Mouse (Mus musculus): ENCODE measurements around the gene Kiss1r.
"Not testable (repeated sequence)": the region's sequence is repeated elsewhere in the genome, so short reads cannot be mapped to it uniquely, and the experiment has no call there.

Kiss1r gene

DNA sequence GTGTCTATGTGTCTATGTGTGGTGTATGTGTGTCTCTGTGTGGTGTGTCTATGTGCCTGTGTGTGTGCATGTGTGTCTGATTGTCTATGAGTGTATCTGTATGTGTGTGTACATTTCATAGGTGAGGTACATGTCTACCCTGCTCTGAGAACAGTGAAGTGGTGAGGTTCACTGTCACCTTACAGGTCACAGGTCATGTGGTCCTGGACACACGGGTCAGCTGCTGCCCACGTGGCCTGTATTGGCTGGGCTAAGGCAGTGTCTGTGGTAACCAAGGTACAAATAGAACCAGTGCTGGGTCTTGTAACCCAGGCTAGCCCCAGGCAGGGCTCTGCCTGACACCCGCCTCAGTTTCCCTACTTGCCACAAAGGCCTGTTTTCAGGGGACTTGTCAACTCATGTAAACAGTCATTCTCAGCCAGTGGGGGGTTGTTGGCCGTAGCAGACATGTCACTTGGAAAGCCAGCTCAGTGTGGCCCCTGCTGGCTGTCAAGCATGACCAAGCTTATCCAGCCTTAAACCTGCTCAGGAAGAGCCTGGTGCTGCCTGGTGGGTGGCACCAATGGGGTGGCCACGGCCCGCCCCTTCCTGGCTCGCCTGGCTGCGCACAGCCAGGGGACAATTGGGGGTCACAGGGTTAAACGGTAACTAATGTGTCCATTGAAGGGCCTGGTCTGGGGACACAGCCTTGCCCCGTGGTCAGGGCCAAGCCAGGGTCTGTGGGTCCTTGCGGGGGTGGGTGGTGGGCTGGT, 21.2 kb downstream of the Kiss1r start:
- DNase-seq (ENCODE audit: low read depth, low spot score) = no peak

DNA sequence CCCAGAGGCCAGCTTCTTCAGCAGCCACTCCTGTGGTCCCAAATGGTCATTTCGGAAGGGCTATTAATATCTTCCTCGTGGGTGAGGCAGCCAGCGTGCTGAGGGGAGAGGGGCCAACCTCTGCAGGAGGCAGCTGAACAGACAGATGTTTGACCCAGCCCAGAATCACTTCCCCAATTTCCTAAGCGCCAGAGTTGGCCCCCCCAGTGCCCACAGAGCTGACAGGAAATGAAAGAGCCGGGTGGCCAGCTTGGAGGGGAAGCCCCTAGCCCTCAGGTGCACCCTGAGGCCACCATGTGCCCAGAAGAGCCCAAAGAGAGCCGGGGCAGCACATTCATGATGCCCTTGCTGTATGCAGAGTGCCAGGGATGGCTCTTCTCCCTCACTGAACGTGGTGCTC, 24.0 kb downstream of the Kiss1r start:
- DNase-seq (ENCODE audit: low read depth, low spot score) = no peak

DNA sequence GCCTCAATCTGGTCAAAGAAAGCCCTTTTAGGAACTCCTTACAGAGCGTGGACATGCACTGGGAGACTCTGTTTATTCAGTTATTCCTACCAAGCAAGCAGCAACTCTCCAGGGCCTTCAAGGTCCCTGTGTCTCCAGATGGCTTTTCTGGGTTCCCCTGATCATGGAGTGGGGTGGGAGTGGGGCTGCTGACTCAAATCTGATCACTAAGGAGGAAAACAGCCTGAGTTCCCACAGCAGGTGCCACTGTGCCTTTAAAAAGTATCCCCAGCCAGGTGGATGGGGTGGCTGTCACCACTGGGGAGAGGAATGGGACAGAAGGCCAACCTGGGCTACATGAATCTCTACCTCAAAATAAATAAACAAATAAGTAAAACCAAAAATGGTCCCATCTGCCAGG, 26.2 kb downstream of the Kiss1r start:
- DNase-seq (ENCODE audit: low read depth, low spot score) = no peak

DNA sequence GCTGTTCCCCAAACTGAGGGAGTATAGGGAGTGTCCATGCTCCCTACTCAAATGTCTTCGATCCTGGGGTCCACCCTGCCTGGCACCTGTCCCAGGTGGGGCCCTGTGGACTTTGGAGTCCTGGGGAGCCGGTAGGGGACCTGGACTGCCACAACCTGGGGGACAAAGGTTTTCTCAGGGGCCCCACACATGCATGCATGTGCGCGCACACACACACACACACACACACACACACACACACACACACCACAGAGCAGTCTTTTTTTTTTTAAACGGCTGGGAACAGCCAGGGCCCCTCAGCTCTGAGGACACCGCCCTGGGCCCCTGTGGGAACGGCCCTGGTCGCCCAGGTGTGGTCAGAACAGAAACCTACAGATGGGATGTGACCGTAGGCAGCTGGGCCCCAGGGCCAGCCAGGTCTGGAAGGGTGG, 26.7 kb downstream of the Kiss1r start:
- DNase-seq (ENCODE audit: low read depth, low spot score) = no peak

DNA sequence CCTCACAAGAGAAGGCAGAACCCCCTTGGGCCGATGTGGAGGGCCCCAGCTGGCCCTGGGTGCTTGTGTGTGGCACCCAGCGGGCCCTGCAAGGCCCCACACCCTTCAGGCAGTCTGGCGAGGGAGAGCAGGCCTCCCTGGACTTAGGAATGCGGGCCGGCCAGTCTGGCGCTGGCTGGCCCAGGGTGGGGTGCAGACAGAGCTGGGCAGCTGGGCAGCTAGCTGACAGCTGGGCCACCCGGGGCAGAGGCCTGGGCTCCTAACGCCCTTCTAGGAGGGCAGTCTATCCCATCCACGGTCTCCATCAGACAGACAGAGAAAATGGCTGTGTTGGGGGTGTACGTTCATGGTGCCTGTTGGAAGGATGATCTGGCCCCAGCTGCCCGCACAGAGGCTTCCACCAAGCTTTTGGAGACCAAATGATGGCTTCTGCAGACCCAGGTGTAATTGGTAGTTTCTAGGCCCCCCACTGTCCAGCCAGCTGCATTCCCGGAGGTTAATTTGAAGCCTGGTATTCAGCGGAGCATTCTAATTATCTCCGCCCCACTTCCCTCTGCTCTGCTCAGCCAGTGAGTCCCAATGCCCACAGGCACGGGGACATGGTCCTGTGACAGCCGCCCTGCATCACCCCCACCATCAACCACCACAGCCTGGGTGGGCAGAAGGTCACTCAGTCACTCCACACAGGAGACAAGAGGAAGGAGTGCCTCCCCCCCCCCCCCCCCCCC, 28.9 kb downstream of the Kiss1r start:
- no peak for DNase-seq (ENCODE audit: low read depth, low spot score)

DNA sequence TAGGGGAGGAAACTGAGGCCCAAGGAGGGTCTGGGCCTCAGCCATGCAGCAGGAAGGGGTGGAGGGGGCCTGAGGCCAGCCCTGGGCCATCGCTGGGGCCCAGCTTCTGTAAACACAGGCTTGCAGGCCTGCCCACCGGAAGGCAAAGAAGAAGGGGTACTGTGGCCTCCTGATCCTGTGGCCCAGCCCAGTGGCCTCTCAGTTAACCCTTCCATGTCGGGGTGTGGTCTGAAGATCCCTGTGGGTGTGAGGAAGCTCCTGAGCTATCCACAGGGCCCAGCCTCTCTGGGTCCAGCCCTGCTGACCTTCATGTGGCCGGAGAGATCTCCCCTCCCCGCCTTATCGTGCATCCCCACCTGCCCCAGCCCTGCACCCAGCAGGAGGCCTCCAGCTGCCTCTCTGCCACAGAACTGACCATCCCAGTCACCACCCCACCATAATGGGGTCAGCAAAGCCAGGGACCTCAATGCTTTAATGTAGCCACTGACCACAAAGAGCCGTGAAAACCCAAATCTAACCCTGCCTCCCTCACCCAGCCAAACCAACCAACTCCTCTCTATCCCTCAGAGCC, 30.1 kb downstream of the Kiss1r start:
- no peak for DNase-seq (ENCODE audit: low read depth, low spot score)

DNA sequence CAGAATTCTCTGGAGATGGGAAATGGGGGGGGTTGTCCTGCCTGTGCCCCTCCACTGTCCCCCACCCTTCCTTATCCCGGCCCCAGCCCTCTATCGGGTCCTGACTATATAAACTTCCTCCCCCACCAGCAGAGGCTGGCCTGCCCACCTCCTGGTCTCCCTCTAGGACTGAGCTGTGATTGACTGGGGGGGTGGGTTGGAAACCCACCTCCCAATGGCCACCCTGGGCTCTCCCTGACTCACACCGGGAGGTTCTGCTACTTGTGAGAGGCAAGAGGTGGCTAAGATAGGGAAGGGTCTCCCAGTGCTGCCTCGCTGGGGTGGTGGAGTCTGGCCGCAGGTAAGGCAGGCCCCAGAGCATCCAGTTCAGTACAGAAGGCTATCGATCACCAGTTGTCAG, 30.7 kb downstream of the Kiss1r start:
- no peak for DNase-seq (ENCODE audit: low read depth, low spot score)

- no peak for DNase-seq (ENCODE audit: low read depth, low spot score)
These were observed 33.1 kb downstream of the Kiss1r start for GRCm38 (mm10) chr10:79949873-79950272.

DNA sequence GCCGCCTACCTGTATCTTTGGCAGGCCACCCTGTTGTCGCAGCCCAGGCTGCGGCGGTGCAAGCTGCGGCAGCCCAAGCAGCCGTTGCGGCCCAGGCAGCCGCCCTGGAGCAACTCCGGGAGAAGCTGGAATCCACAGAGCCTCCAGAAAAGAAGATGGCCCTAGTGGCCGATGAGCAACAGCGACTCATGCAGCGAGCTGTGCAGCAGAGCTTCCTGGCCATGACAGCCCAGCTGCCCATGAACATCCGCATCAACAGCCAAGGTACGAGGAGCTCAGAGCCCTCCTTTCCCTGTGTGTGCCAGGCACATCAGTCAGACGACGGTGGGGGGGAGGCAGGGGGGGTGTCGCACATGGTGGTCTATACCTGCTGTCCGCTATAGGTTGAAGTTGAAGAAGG, 33.9 kb downstream of the Kiss1r start:
- no peak for DNase-seq (ENCODE audit: low read depth, low spot score)

DNA sequence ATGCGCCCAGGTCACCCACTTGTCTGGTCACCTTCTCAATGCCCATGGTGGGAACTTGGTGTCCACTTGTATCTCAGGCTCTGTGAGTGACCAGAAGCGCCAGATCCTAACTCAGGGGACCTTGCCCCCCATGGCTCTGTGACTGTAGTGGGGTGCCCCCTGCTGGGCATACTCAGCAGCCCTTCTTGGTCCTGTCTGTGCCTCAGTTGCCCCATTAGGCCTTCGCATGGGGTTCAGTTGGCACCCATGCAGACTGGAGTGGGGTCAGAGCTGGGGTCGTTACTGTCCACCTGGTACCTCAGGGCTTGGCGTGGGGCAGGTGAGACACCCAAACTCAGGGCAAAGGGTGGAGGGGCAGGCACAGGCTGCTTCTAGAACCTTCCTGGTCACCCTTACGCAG, 37.2 kb downstream of the Kiss1r start:
- no peak for DNase-seq (ENCODE audit: low read depth, low spot score)

- DNase-seq (ENCODE audit: low read depth, low spot score) = no peak
These were observed 38.9 kb downstream of the Kiss1r start for GRCm38 (mm10) chr10:79955691-79956090.

DNA sequence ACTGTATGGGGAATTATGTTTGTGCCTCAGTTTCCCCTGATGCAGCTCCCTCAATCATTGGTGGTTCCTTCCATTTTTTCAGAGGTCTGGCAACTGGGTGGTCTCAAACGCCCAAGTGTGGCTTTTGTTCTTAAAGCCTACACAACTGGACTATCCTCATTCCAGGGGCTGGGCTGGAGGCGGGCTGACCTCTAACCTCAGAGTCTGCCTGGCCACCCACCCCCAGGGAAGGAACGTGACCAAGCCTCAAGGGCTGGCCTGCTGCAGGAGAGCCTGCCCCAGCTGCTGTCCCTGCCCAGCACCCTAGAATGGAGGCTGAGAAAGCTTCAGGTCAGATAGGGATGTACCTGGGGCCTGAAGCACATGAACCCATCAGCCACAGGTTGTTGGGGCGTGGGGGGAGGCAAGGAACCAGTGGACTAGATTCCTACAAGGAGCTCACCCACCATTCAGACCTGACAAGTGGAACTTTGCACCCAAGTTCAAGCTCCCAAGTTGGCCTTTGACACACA, 39.9 kb downstream of the Kiss1r start:
- DNase-seq (ENCODE audit: low read depth, low spot score) = no peak

DNA sequence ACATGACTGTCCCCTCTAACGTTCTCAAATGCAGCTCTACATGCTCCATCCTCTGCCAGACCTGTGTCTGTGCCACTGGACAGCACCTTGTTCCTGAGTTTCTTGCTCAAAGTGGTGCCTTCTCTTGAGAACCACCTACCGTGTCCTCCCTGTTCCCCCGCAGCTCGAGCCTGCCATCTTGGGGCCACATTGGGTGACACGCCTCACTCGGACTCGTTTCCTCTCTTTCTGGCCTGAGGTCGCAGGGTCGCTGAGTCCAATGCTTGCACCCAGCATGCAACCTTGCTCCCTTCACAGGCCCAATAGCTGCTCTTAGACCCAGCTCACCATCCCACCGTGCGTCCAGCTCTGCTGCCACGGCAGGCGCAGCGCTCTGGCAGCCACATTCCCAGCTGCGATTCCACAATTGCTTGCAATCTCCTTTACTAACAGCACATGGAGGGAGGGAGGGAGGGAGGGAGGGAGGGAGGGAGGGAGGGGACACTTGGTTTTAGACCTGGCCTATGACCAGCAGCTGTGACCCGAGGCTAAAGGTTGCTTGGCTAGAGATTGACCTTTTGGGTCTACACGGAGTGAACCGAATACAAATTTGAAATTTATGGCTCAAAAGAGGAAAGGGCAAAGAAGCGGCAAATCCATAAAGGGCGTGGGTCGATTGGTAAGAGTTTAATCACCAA, 41.5 kb downstream of the Kiss1r start:
- DNase-seq (ENCODE audit: low read depth, low spot score) = no peak

GRCm38 (mm10) chr10:79959412-79959811, 42.6 kb downstream of the Kiss1r start:
- not testable (repeated sequence) for DNase-seq (ENCODE audit: low read depth, low spot score)

DNA sequence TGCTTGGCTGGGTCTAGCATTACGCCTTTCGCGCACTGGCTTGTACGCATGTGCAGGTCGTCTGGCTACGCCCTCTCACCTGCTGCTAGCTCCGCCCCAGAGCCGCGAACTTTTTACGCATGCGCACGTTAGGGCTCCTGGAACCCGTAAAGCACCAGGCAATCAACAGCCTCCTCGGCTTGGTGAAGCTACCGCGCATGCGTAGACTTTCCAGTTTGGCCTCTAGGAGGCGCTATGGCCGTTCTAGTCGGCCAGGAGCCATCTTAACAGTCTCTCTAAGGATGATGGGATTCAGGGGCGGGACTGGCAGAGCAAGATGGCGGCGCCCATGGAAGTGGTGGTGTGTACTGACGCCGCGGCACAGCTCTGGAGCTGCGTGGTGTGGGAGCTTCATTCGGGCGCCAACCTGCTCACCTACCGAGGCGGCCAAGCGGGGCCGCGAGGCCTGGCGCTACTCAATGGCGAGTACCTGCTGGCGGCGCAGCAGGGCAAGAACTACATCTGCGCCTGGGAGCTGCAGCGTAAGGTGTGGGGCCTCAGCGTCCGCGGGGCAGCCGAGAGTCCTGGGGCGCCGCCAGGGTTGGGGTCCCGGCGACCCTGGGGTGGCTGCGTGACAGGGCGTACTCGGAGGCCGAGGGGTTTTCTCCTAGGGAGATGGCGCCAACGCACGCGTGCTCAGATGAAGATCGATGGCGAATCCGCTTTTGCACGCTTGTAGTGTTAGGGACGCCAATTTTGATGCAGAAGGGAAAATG, 43.3 kb downstream of the Kiss1r start, which contains the start of gene Wdr18:
Gene Wdr18, plus strand, starts transcription at position 306 of the 755 bp plus-strand sequence.
- DNase-seq (ENCODE audit: low read depth, low spot score) = peak; percentile 98

- DNase-seq (ENCODE audit: low read depth, low spot score) = no peak
These were observed 44.0 kb downstream of the Kiss1r start for GRCm38 (mm10) chr10:79960671-79961294.

GRCm38 (mm10) chr10:79964727-79965126, 48.0 kb downstream of the Kiss1r start:
- DNase-seq (ENCODE audit: low read depth, low spot score) = no peak

- DNase-seq (ENCODE audit: low read depth, low spot score) = no peak
These were observed 48.6 kb downstream of the Kiss1r start for GRCm38 (mm10) chr10:79965325-79965724.

- no peak for DNase-seq (ENCODE audit: low read depth, low spot score)
These were observed 50.2 kb downstream of the Kiss1r start for GRCm38 (mm10) chr10:79966886-79967400.

GRCm38 (mm10) chr10:79968181-79968580, 51.4 kb downstream of the Kiss1r start:
- no peak for DNase-seq (ENCODE audit: low read depth, low spot score)
